Mouse (Mus musculus) lung, adult 2 months (tissue): Measurements from ENCODE around the gene Chst15. TPM values are rescaled to one million over a fixed set of nuclear protein-coding genes. Genes with fewer than 3 reads are reported as not detected.

Experiments used
- DNase-seq: peaks from one replicate; pipeline ENCODE4 v3.0.0; 2022
- H3K4me1 ChIP-seq: fragments of 200-500 bp; 2 replicates; pipeline ENCODE4 v1.6.1; 2011; ENCODE audit warnings: low read length; ENCODE audit not compliant: control insufficient read depth, insufficient read depth
- H3K4me3 ChIP-seq: fragments of 200-500 bp; replicated peaks from 2 replicates; pipeline ENCODE3; 2011; ENCODE audit warnings: low read depth, mild to moderate bottlenecking, control low read depth, low read length; ENCODE audit errors: extremely low read depth
- CTCF ChIP-seq: fragments of 200-500 bp; IDR thresholded peaks from 2 replicates; pipeline ENCODE4 v1.5.1; 2011; ENCODE audit warnings: mild to moderate bottlenecking, low read length, control low read depth; ENCODE audit not compliant: insufficient read depth
- POLR2A ChIP-seq: fragments of 200-500 bp; IDR thresholded peaks from 2 replicates; pipeline ENCODE4 v1.6.1; 2011; ENCODE audit warnings: low read depth, mild to moderate bottlenecking, control low read depth, low read length, borderline replicate concordance; ENCODE audit errors: extremely low read depth
- WGBS: fragments of 180-500 bp; shearing (Covaris S2); methylation state at CpG from one replicate; pipeline ENCODE4 v1.1.7; 2018; 5-methylcytosine and 5-hydroxymethylcytosine counted together
- polyA plus RNA-seq: library from polyadenylated mRNA; depleted of rRNA; stranded (reverse); fragments of >200 nt; gene quantifications from 2 replicates; pipeline ENCODE4 v1.2.3, GENCODE M21; 2012

Chst15 gene
- polyA plus RNA-seq, 1 experiment: 14.7 TPM

GRCm38 (mm10) chr7:132356185-132356584 lies 39.2 kb upstream of the Chst15 start:
- WGBS: 45% methylated on average over 8 of the region's 8 CpGs
- TF ChIP-seq CTCF (no peak), POLR2A (no peak)
- DNase-seq: no peak

GRCm38 (mm10) chr7:132355767-132356166 lies 38.7 kb upstream of the Chst15 start:
- DNase-seq: no peak
- WGBS: 68% methylated on average over 6 of the region's 6 CpGs
- Histone ChIP-seq H3K4me3 (no peak overlapping the region), H3K4me1 (peaks cover 5% of the 10 kb centered on the region)
- no peak for TF ChIP-seq POLR2A
- TF ChIP-seq CTCF: no peak

More at GRCm38 (mm10) chr7:132356185-132356584, 39.2 kb upstream of the Chst15 start:
- no peak overlapping the region for H3K4me3 ChIP-seq
- peaks cover 5% of the 10 kb centered on the region for H3K4me1 ChIP-seq

- no peak overlapping the region for H3K4me3 ChIP-seq
- TF ChIP-seq POLR2A: no peak
- TF ChIP-seq CTCF: no peak
- H3K4me1 ChIP-seq: peaks cover 18% of the 10 kb centered on the region
These were observed 32.1 kb upstream of the Chst15 start for GRCm38 (mm10) chr7:132349075-132349572.

GRCm38 (mm10) chr7:132347273-132348045 lies 30.4 kb upstream of the Chst15 start:
- 48% methylated on average over 9 of the region's 9 CpGs for WGBS
- Histone ChIP-seq H3K4me1 (peaks cover 18% of the 10 kb centered on the region), H3K4me3 (no peak overlapping the region)
- TF ChIP-seq POLR2A (no peak), CTCF (no peak)
- no peak for DNase-seq

More at GRCm38 (mm10) chr7:132349075-132349572, 32.1 kb upstream of the Chst15 start:
- WGBS: 58% methylated on average over 6 of the region's 6 CpGs
- DNase-seq: no peak

GRCm38 (mm10) chr7:132345526-132346070 lies 28.6 kb upstream of the Chst15 start:
- 79% methylated on average over 5 of the region's 5 CpGs for WGBS

GRCm38 (mm10) chr7:132344606-132345005 lies 27.6 kb upstream of the Chst15 start:
- TF ChIP-seq CTCF: no peak
- no peak for TF ChIP-seq POLR2A
- WGBS: 23% methylated on average over 4 of the region's 4 CpGs
- H3K4me3 ChIP-seq: no peak overlapping the region
- DNase-seq: no peak
- peaks cover 23% of the 10 kb centered on the region for H3K4me1 ChIP-seq

More at GRCm38 (mm10) chr7:132345526-132346070, 28.6 kb upstream of the Chst15 start:
- TF ChIP-seq CTCF (no peak), POLR2A (no peak)
- no peak for DNase-seq
- Histone ChIP-seq H3K4me1 (peaks cover 18% of the 10 kb centered on the region), H3K4me3 (no peak overlapping the region)

- DNase-seq: no peak
- WGBS: 97% methylated on average over 2 of the region's 2 CpGs
- Histone ChIP-seq H3K4me1 (peaks cover 24% of the 10 kb centered on the region), H3K4me3 (no peak overlapping the region)
- TF ChIP-seq POLR2A: no peak
- no peak for TF ChIP-seq CTCF
These were observed 26.9 kb upstream of the Chst15 start for GRCm38 (mm10) chr7:132343900-132344299.

GRCm38 (mm10) chr7:132343146-132343545 lies 26.1 kb upstream of the Chst15 start:
- TF ChIP-seq POLR2A (no peak), CTCF (no peak)
- 90% methylated on average over 2 of the region's 2 CpGs for WGBS
- Histone ChIP-seq H3K4me1 (peaks cover 28% of the 10 kb centered on the region), H3K4me3 (no peak overlapping the region)
- no peak for DNase-seq

- no peak overlapping the region for H3K4me3 ChIP-seq
- DNase-seq: no peak
- WGBS: 45% methylated on average over 14 of the region's 14 CpGs
- TF ChIP-seq CTCF (no peak), POLR2A (no peak)
- H3K4me1 ChIP-seq: peaks cover 24% of the 10 kb centered on the region
These were observed 22.2 kb upstream of the Chst15 start for GRCm38 (mm10) chr7:132339041-132339839.
